Mouse (Mus musculus): ENCODE results near the gene Kcnmb3. TPM values are rescaled to one million over a fixed set of nuclear protein-coding genes. Genes with fewer than 3 reads are reported as not detected.

The Kcnmb3 gene
- total RNA-seq, 2 experiments from 2014 or later, result 0.41 TPM; not detected in 1

DNA sequence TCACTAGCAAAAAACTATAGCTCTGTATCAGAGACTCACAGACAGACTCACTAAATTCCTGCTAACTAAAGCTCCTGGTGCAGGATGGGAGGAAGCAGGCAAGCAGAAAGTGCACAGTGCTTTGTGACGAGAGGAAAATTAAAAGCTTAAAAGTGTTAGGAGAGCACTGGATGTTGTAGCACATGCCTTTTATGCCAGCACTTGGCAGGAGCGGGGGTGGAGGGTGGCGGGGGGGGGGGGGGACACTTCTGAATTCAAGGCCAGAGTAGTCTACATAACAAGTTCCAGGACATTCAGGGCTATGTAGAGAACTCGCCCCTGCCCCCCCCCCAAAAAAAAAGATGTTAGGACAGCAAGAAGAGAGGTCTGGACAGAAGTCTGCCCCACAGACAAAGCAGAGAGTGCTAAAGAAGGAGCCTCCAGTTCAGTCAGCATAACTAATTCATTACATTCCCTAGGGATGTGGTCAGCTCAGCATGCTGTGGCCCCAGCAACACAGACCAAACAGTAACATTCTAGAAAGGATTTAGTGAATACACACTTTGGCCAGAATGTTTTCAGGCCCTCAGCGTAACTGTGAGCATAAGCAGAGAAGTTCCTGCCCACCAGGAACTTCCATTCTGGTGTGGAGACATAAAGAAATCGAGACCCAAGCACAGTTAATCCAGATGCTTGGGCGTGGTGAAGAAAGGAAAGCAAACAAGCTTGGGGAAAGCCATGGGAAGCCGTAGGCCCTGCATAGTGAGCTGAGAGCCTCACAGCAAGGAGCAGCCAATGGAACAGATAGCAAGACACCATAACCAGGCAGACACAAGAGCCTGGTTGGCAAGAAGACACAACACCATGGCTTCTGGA lies 4.1 kb upstream of the Kcnmb3 start:
- no peak for DNase-seq (ENCODE audit: low spot score in 2 of 2)

- DNase-seq (ENCODE audit: low spot score in 2 of 2), result no peak
These were observed 3.2 kb upstream of the Kcnmb3 start for GRCm38 (mm10) chr3:32495088-32495770.

DNA sequence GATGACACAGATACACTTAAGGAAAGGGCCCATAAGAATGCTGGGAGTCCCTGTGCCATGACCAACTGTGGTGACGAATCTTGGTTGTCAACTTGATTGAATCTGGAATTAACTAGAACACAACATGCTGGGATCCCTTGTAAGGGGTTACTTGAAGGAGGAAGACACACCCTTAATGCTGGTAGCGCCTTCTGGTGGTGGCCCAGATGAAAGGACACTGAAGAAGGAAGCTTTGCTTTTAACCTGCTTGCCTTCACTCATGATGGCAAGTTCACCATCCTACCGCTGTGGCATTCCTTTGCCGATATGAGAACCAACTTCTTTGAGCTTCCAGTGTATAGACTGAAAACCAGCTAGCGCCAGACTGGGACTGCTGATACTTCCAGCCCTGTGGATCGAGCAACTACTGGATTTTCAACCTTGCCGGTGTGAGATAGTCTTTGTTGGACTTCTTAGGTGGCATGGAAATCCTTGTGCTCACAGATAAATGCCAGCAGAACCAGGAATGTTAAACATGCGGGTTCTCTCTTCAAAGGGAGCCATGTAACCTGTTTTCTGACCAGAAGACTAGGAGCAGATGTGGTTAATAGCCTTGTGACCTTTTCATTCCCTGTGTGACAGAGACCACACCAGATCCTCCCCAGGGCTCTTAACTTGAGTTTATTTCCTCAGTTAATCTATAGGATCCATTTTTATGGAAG lies 2.5 kb upstream of the Kcnmb3 start:
- no peak for DNase-seq (ENCODE audit: low spot score in 2 of 2)

GRCm38 (mm10) chr3:32490928-32491315 lies 1.1 kb downstream of the Kcnmb3 start:
- no peak for DNase-seq (ENCODE audit: low spot score in 2 of 2)

GRCm38 (mm10) chr3:32490076-32490927 lies 1.7 kb downstream of the Kcnmb3 start:
- DNase-seq (ENCODE audit: low spot score in 2 of 2), result no peak

GRCm38 (mm10) chr3:32488172-32488571 lies 3.9 kb downstream of the Kcnmb3 start:
- DNase-seq (ENCODE audit: low spot score in 2 of 2), result no peak

DNA sequence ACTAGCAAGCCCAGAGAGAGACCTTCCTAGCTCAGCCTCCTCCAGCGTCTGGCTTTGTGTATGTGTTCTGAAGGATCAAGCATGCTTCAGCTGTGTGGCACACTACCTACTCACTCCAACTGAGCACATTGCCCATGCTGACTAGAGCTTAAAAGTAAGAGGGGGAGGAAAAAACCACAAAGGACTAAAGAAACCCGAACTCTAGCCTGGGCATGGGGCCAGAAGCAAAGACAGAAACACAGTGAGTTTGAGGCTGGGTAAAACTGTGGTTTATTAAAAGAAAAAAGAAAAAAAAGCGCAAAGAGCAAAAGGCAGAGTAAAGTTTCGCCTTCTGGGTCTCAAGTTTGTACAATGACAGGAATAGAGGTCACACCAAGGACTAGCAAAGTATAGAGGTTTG lies 5.5 kb downstream of the Kcnmb3 start:
- DNase-seq (ENCODE audit: low spot score in 2 of 2), result no peak

DNA sequence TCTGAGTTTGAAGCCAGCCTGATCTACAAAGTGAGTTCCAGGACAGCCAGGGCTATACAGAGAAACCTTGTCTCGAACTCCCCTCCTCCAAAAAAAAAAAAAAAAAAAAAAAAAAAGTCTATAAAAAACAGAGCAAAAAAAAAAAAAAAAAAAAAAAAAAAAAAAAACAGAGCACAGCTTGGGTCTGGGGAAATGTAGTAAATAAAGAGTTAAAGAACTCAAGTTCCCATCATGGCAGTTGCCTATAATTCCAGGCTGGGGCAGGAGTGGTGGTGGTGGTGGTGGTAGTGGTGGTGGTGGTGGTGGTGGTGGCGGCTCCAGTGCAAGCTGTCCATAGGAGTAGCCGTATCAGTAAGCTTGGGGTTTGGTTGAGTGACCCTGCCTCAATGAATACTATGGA lies 9.0 kb downstream of the Kcnmb3 start:
- no peak for DNase-seq (ENCODE audit: low spot score in 2 of 2)

- no peak for DNase-seq (ENCODE audit: low spot score in 2 of 2)
These were observed 12.1 kb downstream of the Kcnmb3 start for GRCm38 (mm10) chr3:32479961-32480360.

DNA sequence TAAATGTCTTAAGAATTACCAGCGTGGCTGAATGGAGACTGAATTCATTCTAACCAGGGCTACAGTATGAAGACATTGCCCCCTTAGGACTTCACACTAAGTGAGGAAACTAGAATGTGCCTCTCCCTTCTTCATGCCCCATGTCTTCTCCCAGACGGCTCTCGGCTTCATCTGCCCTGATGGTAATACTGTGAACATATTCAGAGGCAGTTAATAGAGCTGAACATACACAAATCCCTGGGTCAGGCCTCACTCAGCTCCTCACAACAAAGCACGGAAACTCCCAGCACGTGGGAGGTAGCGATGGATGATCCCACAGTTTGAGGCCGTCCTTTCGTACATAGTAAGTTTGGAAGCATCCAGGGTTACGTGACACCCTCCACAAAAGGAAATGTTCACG lies 18.8 kb downstream of the Kcnmb3 start:
- no peak for DNase-seq (ENCODE audit: low spot score in 2 of 2)

- no peak for DNase-seq (ENCODE audit: low spot score in 2 of 2)
These were observed 19.7 kb downstream of the Kcnmb3 start for GRCm38 (mm10) chr3:32472191-32472900.

- no peak for DNase-seq (ENCODE audit: low spot score in 2 of 2)
These were observed 20.9 kb downstream of the Kcnmb3 start for GRCm38 (mm10) chr3:32471098-32471497.

GRCm38 (mm10) chr3:32470449-32470848 lies 21.6 kb downstream of the Kcnmb3 start:
- DNase-seq (ENCODE audit: low spot score in 2 of 2), result no peak

DNA sequence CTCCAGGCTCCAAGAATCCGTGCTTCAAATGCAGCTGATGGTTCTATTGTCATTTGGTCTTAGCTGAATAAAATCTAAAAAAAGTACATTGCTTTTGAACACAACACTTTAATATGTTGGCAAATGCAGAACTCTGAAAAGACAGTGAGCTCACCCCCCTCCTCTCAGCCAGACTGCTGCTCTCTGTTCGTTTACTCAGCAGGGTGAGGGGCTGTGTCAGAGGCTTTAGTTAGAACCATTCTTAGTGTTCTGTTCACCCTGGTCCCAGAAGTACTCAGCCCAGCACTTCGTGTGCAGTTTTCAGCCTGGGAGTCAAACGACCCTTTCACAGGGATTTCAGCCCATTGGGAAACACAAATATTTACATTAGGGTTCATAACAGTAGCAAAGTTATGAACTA lies 23.6 kb downstream of the Kcnmb3 start:
- no peak for DNase-seq (ENCODE audit: low spot score in 2 of 2)

GRCm38 (mm10) chr3:32467321-32467720 lies 24.7 kb downstream of the Kcnmb3 start:
- no peak for DNase-seq (ENCODE audit: low spot score in 2 of 2)

GRCm38 (mm10) chr3:32459777-32460176 lies 32.3 kb downstream of the Kcnmb3 start:
- peak in 1 of 2 experiments; percentile 47 for DNase-seq (ENCODE audit: low spot score in 2 of 2)

- DNase-seq (ENCODE audit: low spot score in 2 of 2), result no peak
These were observed 37.6 kb downstream of the Kcnmb3 start for GRCm38 (mm10) chr3:32454329-32455021.

DNA sequence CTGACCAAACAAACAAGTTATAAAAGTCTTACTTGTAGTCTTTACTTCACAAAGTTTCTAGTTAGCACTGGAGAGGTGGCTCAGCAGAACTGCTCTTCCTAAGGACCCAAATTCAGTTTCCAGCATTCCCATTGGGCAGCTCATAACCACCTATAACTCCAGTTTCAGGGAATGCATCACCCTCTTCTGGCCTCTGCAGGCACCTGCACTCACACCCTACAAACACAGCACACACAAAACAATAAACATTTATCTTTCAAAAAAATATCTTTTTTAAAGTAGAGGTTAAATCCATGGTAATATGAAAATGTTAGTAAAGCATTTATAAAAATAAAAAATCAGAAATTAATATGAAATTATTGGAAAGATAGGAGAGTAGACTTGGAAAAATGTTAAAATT lies 50.3 kb downstream of the Kcnmb3 start:
- no peak for DNase-seq (ENCODE audit: low spot score in 2 of 2)

DNA sequence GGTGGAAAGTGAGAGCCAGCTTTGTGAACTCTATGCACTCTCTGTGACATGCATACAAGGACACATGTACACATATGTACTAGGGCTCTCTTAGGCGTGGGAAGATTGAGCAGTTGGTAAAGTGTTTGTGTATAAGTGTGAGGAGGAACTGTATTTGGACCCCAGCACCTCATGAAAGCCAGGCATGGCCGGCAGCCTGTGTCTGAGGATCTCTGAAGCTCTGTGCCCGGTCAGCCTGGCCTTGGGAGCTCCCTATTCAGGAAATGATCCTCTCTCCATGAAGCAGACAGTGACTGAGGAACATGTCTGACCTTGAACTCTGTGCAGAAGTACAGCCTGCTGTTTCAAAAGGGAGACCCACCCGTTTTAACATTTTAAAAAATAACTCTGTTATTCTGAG lies 53.3 kb downstream of the Kcnmb3 start:
- DNase-seq (ENCODE audit: low spot score in 2 of 2), result no peak

DNA sequence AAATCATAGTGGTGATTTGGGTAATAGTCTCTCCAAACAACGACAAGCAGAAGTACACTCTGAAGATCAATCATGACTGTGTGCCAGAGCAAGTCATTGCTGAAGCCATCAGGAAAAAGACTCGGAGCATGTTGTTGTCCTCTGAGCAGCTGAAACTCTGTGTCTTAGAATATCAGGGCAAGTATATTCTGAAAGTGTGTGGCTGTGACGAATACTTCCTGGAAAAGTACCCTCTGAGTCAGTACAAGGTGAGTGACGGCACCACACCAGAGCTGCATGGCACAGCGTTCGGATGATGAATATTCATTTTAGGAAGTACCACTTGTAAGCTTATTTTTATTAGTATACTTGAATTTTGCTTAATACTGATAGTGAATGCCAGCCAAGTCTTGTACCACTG lies 54.2 kb downstream of the Kcnmb3 start:
- DNase-seq (ENCODE audit: low spot score in 2 of 2), result no peak

Measured in gastrocnemius, postnatal 4 days (tissue).